Mouse (Mus musculus): ENCODE measurements around the gene Gas7. TPM values are rescaled to one million over a fixed set of nuclear protein-coding genes. Genes with fewer than 3 reads are reported as not detected.

Gas7 gene
- total and polyA plus RNA-seq, 3 experiments: 5.8 to 11.5 (median 9.3) TPM

GRCm38 (mm10) chr11:67556360-67556759 is 101.1 kb downstream of the Gas7 start:
- no peaks in the 10 kb centered on the region for H3K79me2 ChIP-seq (replicated peaks; ENCODE audit: control insufficient read depth, insufficient read depth, low read length)
- no peaks in the 10 kb centered on the region for H3K27me3 ChIP-seq (ENCODE audit: control insufficient read depth, insufficient read depth, low read length)
- peaks cover 7% of the 10 kb centered on the region for H3K4me1 ChIP-seq (ENCODE audit: control insufficient read depth, insufficient read depth, low read length)
- WGBS: 53% methylated on average over 3 of the region's 3 CpGs
- no peaks in the 10 kb centered on the region for H3K36me3 ChIP-seq (ENCODE audit: control insufficient read depth, insufficient read depth, low read length)
- no peak overlapping the region for H3K4me3 ChIP-seq
- intact Hi-C loops (cut with DNase I): loop anchor here (5.0 kb wide), 1 partner anchor 71 kb away; no protein-coding TSS in a partner anchor
- no peak overlapping the region for H3K27ac ChIP-seq
- H3K9ac ChIP-seq (ENCODE audit: low read depth, low read length): no peak overlapping the region
- no peak for DNase-seq
- TF ChIP-seq CTCF (IDR thresholded peaks at IDR 0.05) (no peak), POLR2A (IDR thresholded peaks at IDR 0.05; ENCODE audit: insufficient read depth, low read depth, low read length) (no peak), EP300 (IDR thresholded peaks at IDR 0.05; ENCODE audit: insufficient read depth, low read depth, low read length) (no peak)

- Histone ChIP-seq H3K4me3 (no peak overlapping the region), H3K36me3 (ENCODE audit: control insufficient read depth, insufficient read depth, low read length) (no peaks in the 10 kb centered on the region), H3K27ac (no peak overlapping the region; the same call in 1 of the 2 replicates), H3K27me3 (ENCODE audit: control insufficient read depth, insufficient read depth, low read length) (no peaks in the 10 kb centered on the region), H3K4me1 (ENCODE audit: control insufficient read depth, insufficient read depth, low read length) (peaks cover 15% of the 10 kb centered on the region), H3K9ac (ENCODE audit: low read depth, low read length) (no peak overlapping the region), H3K79me2 (replicated peaks; ENCODE audit: control insufficient read depth, insufficient read depth, low read length) (no peaks in the 10 kb centered on the region)
- TF ChIP-seq POLR2A (IDR thresholded peaks at IDR 0.05; ENCODE audit: insufficient read depth, low read depth, low read length) (no peak), EP300 (IDR thresholded peaks at IDR 0.05; ENCODE audit: insufficient read depth, low read depth, low read length) (no peak), CTCF (IDR thresholded peaks at IDR 0.05) (no peak)
- 49% methylated on average over 9 of the region's 9 CpGs for WGBS
- DNase-seq: no peak
- intact Hi-C loops (cut with DNase I): loop anchor here (5.0 kb wide), 1 partner anchor 68 kb away; no protein-coding TSS in a partner anchor
Observed at GRCm38 (mm10) chr11:67558772-67559448, 103.7 kb downstream of the Gas7 start.

GRCm38 (mm10) chr11:67559522-67559921 is 104.3 kb downstream of the Gas7 start:
- Histone ChIP-seq H3K27ac (no peak overlapping the region; the same call in 1 of the 2 replicates), H3K79me2 (replicated peaks; ENCODE audit: control insufficient read depth, insufficient read depth, low read length) (no peaks in the 10 kb centered on the region), H3K4me1 (ENCODE audit: control insufficient read depth, insufficient read depth, low read length) (peaks cover 15% of the 10 kb centered on the region), H3K9ac (ENCODE audit: low read depth, low read length) (no peak overlapping the region), H3K27me3 (ENCODE audit: control insufficient read depth, insufficient read depth, low read length) (no peaks in the 10 kb centered on the region), H3K4me3 (no peak overlapping the region), H3K36me3 (ENCODE audit: control insufficient read depth, insufficient read depth, low read length) (no peaks in the 10 kb centered on the region)
- WGBS: 48% methylated on average over 5 of the region's 5 CpGs
- TF ChIP-seq POLR2A (IDR thresholded peaks at IDR 0.05; ENCODE audit: insufficient read depth, low read depth, low read length): no peak
- TF ChIP-seq EP300 (IDR thresholded peaks at IDR 0.05; ENCODE audit: insufficient read depth, low read depth, low read length): no peak
- no peak for TF ChIP-seq CTCF (IDR thresholded peaks at IDR 0.05)
- DNase-seq: peak in 1 of 2 experiments; percentile 35
- intact Hi-C loops (cut with DNase I): loop anchor here (5.0 kb wide), 1 partner anchor 68 kb away; no protein-coding TSS in a partner anchor

DNA sequence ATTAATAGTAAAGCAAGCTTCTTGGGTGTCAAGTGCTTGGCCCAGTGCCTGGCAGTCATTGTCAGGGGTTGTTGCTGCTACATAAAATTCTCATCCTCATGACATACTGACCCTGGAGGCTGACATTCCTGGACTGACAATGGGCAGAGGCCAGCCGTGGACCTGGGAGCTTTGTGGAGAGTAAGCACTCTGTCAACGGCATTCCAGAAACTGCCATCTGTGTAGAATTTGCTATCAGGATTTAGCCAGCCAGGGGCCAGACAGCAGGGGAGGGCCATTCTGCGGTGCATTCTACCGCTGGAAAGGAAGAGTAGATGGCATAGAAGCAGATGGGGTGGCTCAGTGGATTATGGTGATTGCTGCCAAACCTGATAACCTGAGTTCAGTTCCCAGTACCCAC is 106.4 kb downstream of the Gas7 start:
- intact Hi-C loops (cut with DNase I): no loop called here
- WGBS: 60% methylated on average over 4 of the region's 4 CpGs

GRCm38 (mm10) chr11:67563141-67563540 is 107.9 kb downstream of the Gas7 start:
- H3K36me3 ChIP-seq (ENCODE audit: control insufficient read depth, insufficient read depth, low read length): no peaks in the 10 kb centered on the region
- TF ChIP-seq CTCF (IDR thresholded peaks at IDR 0.05): no peak
- TF ChIP-seq POLR2A (IDR thresholded peaks at IDR 0.05; ENCODE audit: insufficient read depth, low read depth, low read length): no peak
- no peak for TF ChIP-seq EP300 (IDR thresholded peaks at IDR 0.05; ENCODE audit: insufficient read depth, low read depth, low read length)
- intact Hi-C loops (cut with DNase I): no loop called here
- H3K4me1 ChIP-seq (ENCODE audit: control insufficient read depth, insufficient read depth, low read length): peaks cover 17% of the 10 kb centered on the region
- 35% methylated on average over 5 of the region's 5 CpGs for WGBS
- no peak overlapping the region for H3K4me3 ChIP-seq
- H3K79me2 ChIP-seq (replicated peaks; ENCODE audit: control insufficient read depth, insufficient read depth, low read length): no peaks in the 10 kb centered on the region
- no peak for DNase-seq
- no peaks in the 10 kb centered on the region for H3K27me3 ChIP-seq (ENCODE audit: control insufficient read depth, insufficient read depth, low read length)
- H3K27ac ChIP-seq: no peak overlapping the region
- H3K9ac ChIP-seq (ENCODE audit: low read depth, low read length): no peak overlapping the region

More for the DNA sequence above, 106.4 kb downstream of the Gas7 start:
- no peaks in the 10 kb centered on the region for H3K36me3 ChIP-seq (ENCODE audit: control insufficient read depth, insufficient read depth, low read length)
- TF ChIP-seq EP300 (IDR thresholded peaks at IDR 0.05; ENCODE audit: insufficient read depth, low read depth, low read length) (no peak), POLR2A (IDR thresholded peaks at IDR 0.05; ENCODE audit: insufficient read depth, low read depth, low read length) (no peak), CTCF (IDR thresholded peaks at IDR 0.05) (no peak)
- H3K9ac ChIP-seq (ENCODE audit: low read depth, low read length): no peak overlapping the region
- no peak for DNase-seq
- H3K4me1 ChIP-seq (ENCODE audit: control insufficient read depth, insufficient read depth, low read length): peaks cover 15% of the 10 kb centered on the region
- H3K79me2 ChIP-seq (replicated peaks; ENCODE audit: control insufficient read depth, insufficient read depth, low read length): no peaks in the 10 kb centered on the region
- no peak overlapping the region for H3K27ac ChIP-seq
- no peaks in the 10 kb centered on the region for H3K27me3 ChIP-seq (ENCODE audit: control insufficient read depth, insufficient read depth, low read length)
- no peak overlapping the region for H3K4me3 ChIP-seq

DNA sequence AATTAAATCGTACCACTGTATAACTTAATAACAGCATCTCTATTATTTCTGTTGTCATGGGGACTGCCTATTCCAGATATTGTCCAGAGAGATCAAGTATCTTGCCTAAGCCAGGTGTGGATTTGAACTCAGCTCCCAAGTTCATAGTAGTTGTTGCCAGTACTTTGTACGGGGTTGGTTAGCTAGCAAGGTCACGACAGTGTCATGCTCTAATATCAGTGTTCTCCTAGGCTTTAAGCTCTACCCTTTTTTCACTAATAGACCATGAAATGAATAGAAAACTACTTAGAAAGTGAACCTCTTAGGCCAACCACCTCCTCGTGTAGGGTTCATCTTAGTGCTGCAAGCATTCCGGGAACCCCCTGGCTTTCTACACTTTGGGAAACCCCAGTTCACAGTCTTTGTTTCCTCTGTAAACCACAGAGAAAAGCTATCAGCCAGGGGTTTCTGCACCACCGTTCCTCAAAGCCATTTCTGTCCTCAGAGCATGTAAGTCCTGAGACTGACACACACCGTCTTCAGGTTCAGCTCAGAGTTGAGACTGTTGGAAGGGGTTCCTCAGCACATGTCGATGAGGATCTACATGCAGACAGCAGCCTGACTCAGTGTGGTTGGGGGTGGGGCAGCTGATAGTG is 108.9 kb downstream of the Gas7 start:
- no peak for TF ChIP-seq CTCF (IDR thresholded peaks at IDR 0.05)
- TF ChIP-seq EP300 (IDR thresholded peaks at IDR 0.05; ENCODE audit: insufficient read depth, low read depth, low read length): no peak
- TF ChIP-seq POLR2A (IDR thresholded peaks at IDR 0.05; ENCODE audit: insufficient read depth, low read depth, low read length): no peak
- Histone ChIP-seq H3K27ac (no peak overlapping the region), H3K27me3 (ENCODE audit: control insufficient read depth, insufficient read depth, low read length) (no peaks in the 10 kb centered on the region)

More for the DNA sequence above, 108.9 kb downstream of the Gas7 start:
- Histone ChIP-seq H3K4me3 (no peak overlapping the region), H3K79me2 (replicated peaks; ENCODE audit: control insufficient read depth, insufficient read depth, low read length) (no peaks in the 10 kb centered on the region), H3K36me3 (ENCODE audit: control insufficient read depth, insufficient read depth, low read length) (no peaks in the 10 kb centered on the region), H3K4me1 (ENCODE audit: control insufficient read depth, insufficient read depth, low read length) (peaks cover 14% of the 10 kb centered on the region), H3K9ac (ENCODE audit: low read depth, low read length) (no peak overlapping the region)
- intact Hi-C loops (cut with DNase I): no loop called here
- DNase-seq: no peak
- 78% methylated on average over 8 of the region's 8 CpGs for WGBS

Measured in heart, adult 2 months (tissue).